Mouse (Mus musculus) limb, embryonic 11.5 days (tissue): ENCODE measurements around the gene Spon1. TPM values are rescaled to one million over a fixed set of nuclear protein-coding genes. Genes with fewer than 3 reads are reported as not detected.

Experiments used
- ATAC-seq: fragments of 200-750 bp; cut with Nextera tagmentation; 2 replicates; pipeline ENCODE4 v1.8.0; 2017; ENCODE audit warnings: low read depth; ENCODE audit not compliant: insufficient number of reproducible peaks, low FRiP score, low TSS enrichment
- DNase-seq: peaks from one replicate; pipeline ENCODE4 v3.0.0-alpha.2; 2015; ENCODE audit warnings: low spot score
- H3K27ac ChIP-seq: fragments of 300-500 bp; sonication (generic); replicated peaks from 2 replicates; pipeline ENCODE4 v1.5.1; 2014; ENCODE audit warnings: low read depth, mild to moderate bottlenecking, low read length
- H3K27me3 ChIP-seq: fragments of 300-500 bp; sonication (generic); 2 replicates; pipeline ENCODE4 v1.6.1; 2014; ENCODE audit warnings: mild to moderate bottlenecking, low read length, mixed read lengths; ENCODE audit not compliant: control insufficient read depth, insufficient read depth
- H3K36me3 ChIP-seq: fragments of 300-500 bp; sonication (generic); 2 replicates; pipeline ENCODE4 v1.6.1; 2014; ENCODE audit warnings: mild to moderate bottlenecking, low read length, moderate library complexity, mixed read lengths; ENCODE audit not compliant: control insufficient read depth, insufficient read depth
- H3K4me1 ChIP-seq: fragments of 300-500 bp; sonication (generic); 2 replicates; pipeline ENCODE4 v1.6.1; 2014; ENCODE audit warnings: low read length, mixed read lengths; ENCODE audit not compliant: control insufficient read depth, insufficient read depth
- H3K4me2 ChIP-seq: fragments of 300-500 bp; sonication (generic); 2 replicates; pipeline ENCODE4 v1.6.1; 2014; ENCODE audit warnings: low read depth, mild to moderate bottlenecking, moderate library complexity; ENCODE audit not compliant: severe bottlenecking
- H3K4me3 ChIP-seq: fragments of 300-500 bp; sonication (generic); 2 replicates; pipeline ENCODE4 v1.5.1; 2014; ENCODE audit warnings: low read depth, low read length
- H3K9ac ChIP-seq: fragments of 300-500 bp; sonication (generic); 2 replicates; pipeline ENCODE4 v1.6.1; 2014; ENCODE audit warnings: mild to moderate bottlenecking, low read length
- H3K9me3 ChIP-seq: fragments of 300-500 bp; sonication (generic); 2 replicates; pipeline ENCODE4 v1.6.1; 2016; ENCODE audit warnings: low read length; ENCODE audit not compliant: control insufficient read depth
- WGBS: fragments of 180-500 bp; shearing (Covaris S2); extraction: QIAGEN DNeasy Blood & Tissue Kit; methylation state at CpG from one replicate; pipeline ENCODE4 v1.1.7; 2014; 5-methylcytosine and 5-hydroxymethylcytosine counted together
- polyA plus RNA-seq: library from polyadenylated mRNA; unstranded; fragments of >200 nt; fragmentation: Nextera tagmentation; extraction: Ambion mirVana; gene quantifications from 2 replicates; pipeline ENCODE4 v1.2.1, GENCODE M21; 2014

Gene Spon1
- polyA plus RNA-seq, 1 experiment from 2014 or later: 3.8 TPM

DNA sequence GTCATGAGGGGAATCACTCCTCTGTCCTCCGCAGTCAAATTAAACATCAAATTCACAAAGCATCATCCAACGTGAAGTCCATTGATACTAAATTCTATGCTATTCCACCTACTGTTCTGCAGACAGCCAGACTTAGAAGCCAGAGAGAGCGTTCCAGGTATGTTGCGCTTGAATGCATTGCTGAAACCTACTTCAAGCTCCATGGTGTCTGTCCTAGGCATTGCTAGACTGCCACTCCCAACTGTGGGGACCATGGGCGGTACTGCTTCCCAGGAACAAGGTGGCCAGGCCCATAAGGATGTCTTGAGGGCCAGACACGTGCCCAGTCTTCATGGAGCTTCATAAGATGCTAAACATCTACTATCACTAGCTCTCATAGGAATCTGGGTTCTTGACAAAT lies 125.7 kb downstream of the Spon1 start:
- H3K9me3 ChIP-seq: no peaks in the 10 kb centered on the region
- DNase-seq (no peak), ATAC-seq (no peak)
- H3K4me1 ChIP-seq: no peaks in the 10 kb centered on the region
- no peak overlapping the region for H3K27ac ChIP-seq
- no peak overlapping the region for H3K4me2 ChIP-seq
- H3K4me3 ChIP-seq: no peak overlapping the region
- no peak overlapping the region for H3K9ac ChIP-seq
- WGBS: 88% methylated on average over 6 of the region's 6 CpGs
- H3K36me3 ChIP-seq: no peaks in the 10 kb centered on the region
- H3K27me3 ChIP-seq: no peaks in the 10 kb centered on the region

DNA sequence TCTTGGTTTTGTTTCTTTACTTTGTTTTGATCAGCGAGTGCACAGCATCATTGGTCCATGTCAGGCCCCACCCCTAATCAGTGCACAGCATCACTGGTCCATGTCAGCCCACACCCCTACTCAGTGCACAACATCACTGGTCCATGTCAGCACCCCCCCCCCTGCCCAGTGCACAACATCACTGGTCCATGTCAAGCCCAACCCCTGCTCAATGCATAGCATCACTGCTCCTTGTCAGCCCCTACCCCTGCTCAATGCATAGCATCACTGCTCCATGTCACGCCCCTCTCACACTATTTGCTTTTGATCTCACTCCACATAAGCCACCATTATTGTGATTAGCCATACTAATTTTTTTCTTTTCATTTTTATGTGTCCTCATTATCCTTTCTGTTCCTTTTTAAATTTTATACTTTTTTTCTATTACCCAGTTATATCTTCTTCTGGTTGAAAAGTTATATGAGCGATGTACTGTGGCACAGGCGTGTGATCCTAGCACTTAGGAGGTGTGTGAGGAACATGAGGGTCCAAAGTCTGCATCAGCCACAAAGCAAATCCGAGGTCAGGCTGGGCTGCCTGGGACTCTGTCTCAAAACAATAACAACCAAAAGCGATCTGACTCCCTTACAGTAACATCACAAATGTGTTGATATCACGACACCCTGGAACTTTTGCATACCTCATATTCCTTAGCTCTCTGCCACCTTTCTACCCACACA lies 128.3 kb downstream of the Spon1 start:
- Histone ChIP-seq H3K4me3 (no peak overlapping the region), H3K27me3 (no peaks in the 10 kb centered on the region), H3K36me3 (no peaks in the 10 kb centered on the region), H3K4me1 (no peaks in the 10 kb centered on the region), H3K9me3 (no peaks in the 10 kb centered on the region), H3K27ac (no peak overlapping the region), H3K4me2 (no peak overlapping the region), H3K9ac (no peak overlapping the region)
- ATAC-seq (no peak), DNase-seq (no peak)
- WGBS: 87% methylated on average over 7 of the region's 7 CpGs

DNA sequence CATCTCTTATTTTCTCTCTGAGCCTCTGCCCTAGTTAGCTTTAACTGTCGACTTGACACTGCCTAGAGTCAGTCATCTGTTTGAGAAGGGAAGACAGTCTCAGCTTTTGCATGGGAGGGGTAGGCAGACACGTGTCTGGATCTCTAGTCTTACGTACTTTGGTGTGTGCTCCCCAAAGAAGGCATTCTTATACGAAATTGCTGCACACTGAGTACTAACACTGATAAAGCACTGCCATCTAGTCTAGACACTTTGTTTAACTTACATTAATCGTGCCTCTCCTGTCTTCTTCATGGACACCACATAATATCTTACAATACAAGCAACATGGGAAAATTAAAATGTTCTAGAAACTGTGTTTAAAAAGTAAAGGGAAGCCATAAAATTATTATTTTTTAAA lies 129.5 kb downstream of the Spon1 start:
- Histone ChIP-seq H3K9ac (no peak overlapping the region), H3K4me3 (no peak overlapping the region), H3K4me1 (no peaks in the 10 kb centered on the region), H3K4me2 (no peak overlapping the region), H3K36me3 (no peaks in the 10 kb centered on the region), H3K9me3 (no peaks in the 10 kb centered on the region), H3K27me3 (no peaks in the 10 kb centered on the region), H3K27ac (no peak overlapping the region)
- ATAC-seq (no peak), DNase-seq (no peak)
- WGBS: 79% methylated on average over 5 of the region's 5 CpGs

DNA sequence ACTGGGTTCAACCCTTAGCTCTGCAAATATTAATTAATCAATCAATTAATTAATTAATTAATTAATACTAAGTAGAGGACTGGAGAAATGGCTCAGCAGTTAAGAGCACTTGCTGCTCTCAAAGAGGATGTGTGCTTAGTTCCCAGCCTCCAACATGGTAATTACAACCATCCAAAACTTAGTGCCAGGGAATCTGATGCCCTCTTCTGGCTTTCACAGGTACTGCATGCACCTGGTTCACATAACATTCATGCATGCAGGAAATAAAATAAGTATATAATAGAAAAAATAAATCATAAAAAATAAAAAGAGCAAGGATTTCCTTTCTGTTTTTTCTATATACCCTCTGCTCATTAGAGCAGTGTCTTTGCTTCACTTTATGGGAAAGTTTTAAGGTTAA lies 132.6 kb downstream of the Spon1 start:
- no peak overlapping the region for H3K4me2 ChIP-seq
- no peak overlapping the region for H3K4me3 ChIP-seq
- DNase-seq (no peak), ATAC-seq (no peak)
- no peak overlapping the region for H3K27ac ChIP-seq
- H3K4me1 ChIP-seq: no peaks in the 10 kb centered on the region
- no peaks in the 10 kb centered on the region for H3K9me3 ChIP-seq
- no peaks in the 10 kb centered on the region for H3K36me3 ChIP-seq
- H3K9ac ChIP-seq: no peak overlapping the region
- no peaks in the 10 kb centered on the region for H3K27me3 ChIP-seq

DNA sequence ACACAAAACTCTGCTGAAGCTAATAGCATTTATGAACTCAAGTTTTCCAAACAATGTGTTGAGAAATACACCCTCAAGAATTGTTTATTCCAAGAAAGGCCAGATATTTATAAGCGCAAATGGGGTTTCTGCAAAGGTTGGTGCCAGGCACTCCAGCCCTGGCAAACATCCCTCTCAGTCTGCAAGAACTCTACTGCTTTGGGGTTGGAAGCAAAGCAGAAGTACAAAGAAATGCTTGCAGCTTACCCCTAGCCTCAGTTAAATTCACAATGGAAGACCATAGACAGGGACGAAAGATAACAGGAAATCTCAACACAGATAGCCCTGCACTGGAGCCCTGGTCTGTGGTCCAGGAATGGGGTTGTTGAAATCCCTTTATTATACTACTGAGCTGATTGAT lies 135.7 kb downstream of the Spon1 start:
- Histone ChIP-seq H3K4me2 (no peak overlapping the region), H3K9me3 (no peaks in the 10 kb centered on the region), H3K4me3 (no peak overlapping the region), H3K36me3 (no peaks in the 10 kb centered on the region), H3K9ac (no peak overlapping the region), H3K4me1 (no peaks in the 10 kb centered on the region), H3K27ac (no peak overlapping the region), H3K27me3 (no peaks in the 10 kb centered on the region)
- ATAC-seq (no peak), DNase-seq (no peak)
- WGBS: 93% methylated on average over 2 of the region's 2 CpGs

DNA sequence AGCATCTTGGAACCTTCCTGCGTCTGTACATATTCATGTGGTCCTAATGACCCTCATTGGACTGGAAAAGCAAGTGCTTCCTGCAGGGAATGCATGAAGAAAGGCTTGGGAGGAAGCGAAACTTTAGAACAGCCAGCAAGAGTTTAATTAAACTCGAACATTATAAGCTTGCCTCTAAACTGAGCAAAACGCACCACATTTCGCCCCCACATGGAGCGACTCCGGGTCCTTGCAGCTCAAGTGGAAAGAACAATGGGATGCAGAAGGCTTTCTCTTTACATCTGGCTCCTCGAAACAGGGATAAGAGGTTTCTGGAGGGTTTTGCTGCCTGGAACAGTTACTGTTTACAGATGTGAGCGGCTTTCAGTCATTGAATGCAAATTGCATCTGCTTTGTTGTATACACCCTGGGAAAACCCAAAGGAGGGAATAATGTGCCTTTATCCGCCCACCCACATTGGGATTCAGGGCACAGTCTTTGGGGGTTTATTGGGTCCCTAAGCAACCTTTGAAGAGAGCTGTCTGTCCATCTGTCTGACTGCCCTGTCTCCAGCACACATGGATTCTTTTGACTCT lies 136.2 kb downstream of the Spon1 start:
- no peak overlapping the region for H3K27ac ChIP-seq
- no peaks in the 10 kb centered on the region for H3K4me1 ChIP-seq
- no peaks in the 10 kb centered on the region for H3K27me3 ChIP-seq
- peak; percentile 33 for DNase-seq
- no peak for ATAC-seq
- no peak overlapping the region for H3K9ac ChIP-seq
- H3K4me3 ChIP-seq: no peak overlapping the region
- WGBS: 38% methylated on average over 10 of the region's 10 CpGs
- H3K4me2 ChIP-seq: no peak overlapping the region
- no peaks in the 10 kb centered on the region for H3K9me3 ChIP-seq
- H3K36me3 ChIP-seq: no peaks in the 10 kb centered on the region

DNA sequence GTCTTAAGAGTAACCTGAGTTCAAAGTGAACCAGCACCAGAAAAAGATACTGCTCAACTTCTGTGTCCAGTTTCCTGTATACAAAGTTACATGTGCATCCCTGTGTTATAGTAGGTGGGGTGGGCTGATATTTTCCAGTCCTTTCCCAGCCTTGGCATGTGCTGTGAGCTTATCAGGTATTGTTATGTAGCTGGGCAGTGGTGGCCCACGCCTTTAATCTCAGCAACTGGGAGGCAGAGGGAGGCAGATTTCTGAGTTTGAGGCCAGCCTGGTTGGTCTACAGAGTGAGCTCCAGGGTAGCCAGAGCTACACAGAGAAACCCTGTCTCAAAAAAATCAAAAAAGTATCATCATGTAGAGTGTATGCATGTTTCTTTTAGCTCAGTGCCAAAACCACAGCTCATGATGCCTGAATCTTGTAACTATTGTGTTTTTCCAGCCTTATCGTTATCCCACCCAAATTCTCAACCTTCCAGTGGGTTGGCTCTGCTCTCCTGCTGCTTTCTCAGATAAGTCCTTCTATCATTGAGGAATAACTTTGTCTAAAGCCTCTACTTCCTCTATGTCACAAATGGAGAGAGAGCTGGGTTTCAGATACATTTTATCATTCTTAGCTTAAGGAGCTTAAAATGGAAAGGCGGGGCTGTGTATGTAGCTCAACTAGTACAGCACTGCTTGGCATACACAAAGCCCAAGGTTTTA lies 137.5 kb downstream of the Spon1 start:
- Histone ChIP-seq H3K4me2 (no peak overlapping the region), H3K9ac (no peak overlapping the region), H3K27ac (no peak overlapping the region), H3K4me3 (no peak overlapping the region), H3K27me3 (no peaks in the 10 kb centered on the region), H3K4me1 (no peaks in the 10 kb centered on the region), H3K36me3 (no peaks in the 10 kb centered on the region), H3K9me3 (no peaks in the 10 kb centered on the region)
- WGBS: 92% methylated on average over 3 of the region's 3 CpGs
- ATAC-seq (no peak), DNase-seq (no peak)

DNA sequence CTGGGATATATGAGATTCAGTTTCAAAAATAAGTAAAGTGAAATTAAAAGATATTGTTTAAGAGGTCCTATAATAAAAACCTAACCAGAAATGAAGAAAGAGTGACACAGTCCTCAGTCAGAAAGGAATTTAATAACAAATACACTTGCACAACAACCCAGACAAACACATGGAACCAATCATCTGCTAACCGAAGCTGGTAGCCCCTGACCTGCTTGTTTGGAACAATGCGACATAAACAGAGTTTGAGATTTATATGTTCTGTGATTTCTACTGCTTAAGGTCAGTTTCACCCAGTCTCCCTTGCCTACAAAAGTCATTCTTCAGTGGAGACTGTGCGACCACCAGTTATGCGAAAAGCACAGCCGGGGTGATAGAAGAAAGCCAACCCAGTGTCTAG lies 138.1 kb downstream of the Spon1 start:
- no peaks in the 10 kb centered on the region for H3K9me3 ChIP-seq
- no peak overlapping the region for H3K4me3 ChIP-seq
- ATAC-seq (no peak), DNase-seq (no peak)
- H3K9ac ChIP-seq: no peak overlapping the region
- no peak overlapping the region for H3K27ac ChIP-seq
- no peaks in the 10 kb centered on the region for H3K4me1 ChIP-seq
- H3K27me3 ChIP-seq: no peaks in the 10 kb centered on the region
- no peaks in the 10 kb centered on the region for H3K36me3 ChIP-seq
- WGBS: 56% methylated on average over 5 of the region's 5 CpGs
- H3K4me2 ChIP-seq: no peak overlapping the region
